Mouse (Mus musculus): ENCODE measurements around the gene Msh4. TPM values are rescaled to one million over a fixed set of nuclear protein-coding genes. Genes with fewer than 3 reads are reported as not detected.
"Not testable (repeated sequence)": the region's sequence is repeated elsewhere in the genome, so short reads cannot be mapped to it uniquely, and the experiment has no call there.

Msh4 gene
- polyA plus RNA-seq, 1 experiment from 2014 or later = 0.06 TPM

DNA sequence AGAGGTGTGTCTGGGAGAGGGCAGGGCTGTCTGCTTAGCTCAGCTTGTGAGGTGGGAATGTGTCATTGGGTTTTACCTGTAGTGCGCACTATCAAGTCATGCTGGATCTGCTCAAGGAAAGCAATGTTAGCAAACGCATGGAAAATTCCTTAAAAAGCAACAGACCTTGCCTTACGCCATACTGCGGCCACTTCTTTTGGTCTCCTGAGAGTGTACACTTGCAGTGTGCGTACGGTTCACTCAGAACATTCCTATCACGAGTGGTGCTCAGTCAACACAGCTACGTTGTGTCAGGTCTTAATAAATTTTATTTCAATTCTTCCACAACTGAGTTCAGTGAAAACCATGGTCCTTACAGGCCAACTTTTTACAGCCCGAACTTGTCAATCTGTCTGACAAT, 61.2 kb downstream of the Msh4 start:
- Histone ChIP-seq H3K4me2 (no peak overlapping the region), H3K27me3 (no peaks in the 10 kb centered on the region), H3K9ac (no peak overlapping the region), H3K9me3 (no peaks in the 10 kb centered on the region), H3K4me1 (peaks cover 6% of the 10 kb centered on the region), H3K27ac (no peak overlapping the region), H3K4me3 (no peak overlapping the region), H3K36me3 (no peaks in the 10 kb centered on the region)
- 75% methylated on average over 9 of the region's 9 CpGs for WGBS
- no peak for ATAC-seq (ENCODE audit: borderline replicate concordance, extremely low read depth, low FRiP score, low TSS enrichment)

DNA sequence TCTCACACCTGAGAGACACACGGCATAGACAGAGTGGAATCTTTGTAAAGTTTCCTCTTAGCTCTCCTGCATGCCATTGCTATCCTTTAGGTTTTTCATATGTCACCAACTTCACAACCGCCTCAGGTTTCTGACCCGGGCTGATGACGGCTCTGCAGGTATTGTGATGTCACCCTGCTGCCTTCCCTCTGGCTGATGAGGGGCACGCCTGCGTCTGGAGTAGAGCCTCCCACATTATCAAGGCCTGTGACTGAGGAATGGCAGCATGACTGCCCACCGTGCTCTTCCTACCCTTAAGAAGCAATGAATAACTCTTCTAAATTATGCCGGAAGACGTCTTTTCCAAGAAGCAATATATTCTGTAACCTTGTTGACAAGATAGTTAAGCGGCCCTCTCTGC, 61.9 kb downstream of the Msh4 start, which contains the start of gene Asb17:
Gene Asb17, plus strand, starts transcription at position 180 of the 400 bp plus-strand sequence.
- Histone ChIP-seq H3K4me2 (no peak within 1 kb of the TSS), H3K27ac (no peak within 1 kb of the TSS), H3K36me3 (no peaks in the 10 kb centered on the region), H3K9ac (no peak within 1 kb of the TSS), H3K9me3 (no peaks in the 10 kb centered on the region), H3K4me1 (no peaks in the 10 kb centered on the region), H3K4me3 (no peak within 1 kb of the TSS), H3K27me3 (no peaks in the 10 kb centered on the region)
- WGBS = 78% methylated on average over 10 of the region's 10 CpGs
- no peak for ATAC-seq (ENCODE audit: borderline replicate concordance, extremely low read depth, low FRiP score, low TSS enrichment)

DNA sequence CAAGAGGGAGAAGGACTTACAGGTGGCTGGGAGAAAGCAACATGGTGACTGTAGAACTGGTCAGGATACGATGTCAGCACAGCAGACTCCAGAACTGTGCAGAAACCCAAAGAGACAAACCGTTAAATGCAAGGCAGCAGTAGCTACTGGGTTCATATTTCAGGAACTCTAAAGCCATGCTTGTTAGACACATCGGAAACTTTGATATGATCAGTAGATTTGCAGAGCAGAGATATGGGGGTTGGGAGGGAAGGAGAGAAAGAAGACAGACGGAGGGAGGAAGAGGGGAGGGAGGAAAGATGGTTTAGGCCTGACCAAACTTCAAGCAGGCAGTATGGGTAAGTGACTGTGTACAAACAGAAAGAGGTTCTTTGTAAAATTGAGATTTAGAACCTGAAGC, 68.3 kb downstream of the Msh4 start:
- H3K9me3 ChIP-seq = no peaks in the 10 kb centered on the region
- H3K27me3 ChIP-seq = no peaks in the 10 kb centered on the region
- H3K4me3 ChIP-seq = no peak overlapping the region
- no peak for ATAC-seq (ENCODE audit: borderline replicate concordance, extremely low read depth, low FRiP score, low TSS enrichment)
- no peaks in the 10 kb centered on the region for H3K4me1 ChIP-seq
- no peak overlapping the region for H3K9ac ChIP-seq
- H3K4me2 ChIP-seq = no peak overlapping the region
- no peaks in the 10 kb centered on the region for H3K36me3 ChIP-seq
- 48% methylated on average over 4 of the region's 4 CpGs for WGBS
- H3K27ac ChIP-seq = no peak overlapping the region

DNA sequence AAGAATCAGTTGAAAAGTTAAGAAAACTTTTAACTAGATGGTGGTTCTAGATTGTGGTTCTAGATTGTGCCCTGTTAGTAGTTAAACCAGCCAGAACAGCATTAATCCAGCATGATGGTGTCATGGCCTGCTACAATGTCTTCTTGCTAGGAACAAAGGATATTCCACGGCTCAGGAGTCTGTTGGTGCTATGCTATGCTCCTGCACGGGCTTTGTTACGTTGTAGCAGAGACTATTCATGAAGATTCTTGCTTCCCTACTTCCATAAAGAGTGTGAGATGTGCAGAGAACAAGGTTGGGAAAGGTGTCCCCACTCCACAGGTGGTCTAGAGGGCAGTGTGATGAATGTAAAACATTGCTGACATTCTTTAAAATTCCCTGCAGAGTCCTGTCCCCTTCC, 69.6 kb downstream of the Msh4 start:
- no peak for ATAC-seq (ENCODE audit: borderline replicate concordance, extremely low read depth, low FRiP score, low TSS enrichment)
- no peaks in the 10 kb centered on the region for H3K27me3 ChIP-seq
- H3K4me1 ChIP-seq = no peaks in the 10 kb centered on the region
- H3K4me3 ChIP-seq = no peak overlapping the region
- no peaks in the 10 kb centered on the region for H3K36me3 ChIP-seq
- H3K9me3 ChIP-seq = no peaks in the 10 kb centered on the region
- H3K4me2 ChIP-seq = no peak overlapping the region
- H3K27ac ChIP-seq = no peak overlapping the region
- no peak overlapping the region for H3K9ac ChIP-seq
- 79% methylated on average over 3 of the region's 3 CpGs for WGBS

DNA sequence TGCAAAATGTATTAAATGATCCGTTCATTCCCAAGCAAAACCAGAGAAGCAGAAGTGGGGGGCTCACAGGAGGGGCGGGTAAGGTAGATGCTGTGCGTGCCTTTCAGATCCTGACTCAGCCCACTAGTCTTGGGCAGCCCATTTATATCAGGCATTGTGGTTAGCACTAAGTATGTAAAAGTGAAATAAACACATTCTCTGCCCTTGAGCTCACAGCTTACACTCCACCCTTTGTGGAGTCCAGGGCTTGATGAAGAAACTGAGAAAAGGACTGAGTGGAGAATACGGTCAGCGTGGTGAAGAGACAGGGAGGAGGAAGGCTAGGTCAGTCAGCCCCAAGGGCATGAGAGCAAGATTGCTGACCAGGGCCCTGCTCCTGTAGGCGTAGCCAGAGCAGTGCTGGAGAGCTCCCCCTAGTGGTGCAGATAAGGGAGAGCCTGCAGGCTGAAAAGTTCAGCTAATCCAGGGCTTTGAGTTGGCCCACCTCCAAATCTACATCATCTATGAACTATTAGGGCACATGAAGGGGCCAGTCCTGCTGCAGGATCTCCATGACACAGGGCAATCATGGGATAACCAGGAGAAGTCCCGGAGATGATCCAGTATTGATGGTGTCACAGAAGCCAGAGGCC, 70.4 kb downstream of the Msh4 start:
- no peak overlapping the region for H3K9ac ChIP-seq
- no peaks in the 10 kb centered on the region for H3K4me1 ChIP-seq
- H3K27ac ChIP-seq = no peak overlapping the region
- H3K4me2 ChIP-seq = no peak overlapping the region
- H3K36me3 ChIP-seq = no peaks in the 10 kb centered on the region
- no peaks in the 10 kb centered on the region for H3K9me3 ChIP-seq
- ATAC-seq (ENCODE audit: borderline replicate concordance, extremely low read depth, low FRiP score, low TSS enrichment) = peak; percentile 68; the same call in 1 of the 2 replicates
- H3K4me3 ChIP-seq = no peak overlapping the region
- no peaks in the 10 kb centered on the region for H3K27me3 ChIP-seq
- WGBS = 54% methylated on average over 7 of the region's 7 CpGs

DNA sequence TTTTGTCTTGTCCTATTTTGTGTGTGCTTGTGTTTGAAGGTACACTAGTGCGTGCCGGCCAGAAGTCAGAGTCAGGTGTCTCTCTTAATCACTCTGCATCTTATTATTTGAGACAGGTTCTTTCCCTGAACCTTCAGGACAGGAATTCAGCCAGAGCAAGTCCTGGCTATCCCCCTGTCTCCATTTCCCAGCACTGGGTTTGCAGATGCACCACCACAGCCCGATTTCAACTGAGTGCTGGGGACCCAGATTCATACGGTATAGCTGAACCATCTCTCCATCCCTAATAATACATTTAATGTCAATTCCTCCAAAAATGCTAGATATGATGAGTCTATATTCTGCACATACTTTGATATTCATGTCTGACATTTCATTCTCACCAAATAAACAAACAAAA, 71.9 kb downstream of the Msh4 start:
- Histone ChIP-seq H3K4me2 (no peak overlapping the region), H3K4me1 (no peaks in the 10 kb centered on the region), H3K9me3 (no peaks in the 10 kb centered on the region), H3K27ac (no peak overlapping the region), H3K36me3 (no peaks in the 10 kb centered on the region), H3K9ac (no peak overlapping the region), H3K4me3 (no peak overlapping the region), H3K27me3 (no peaks in the 10 kb centered on the region)
- WGBS = 84% methylated on average over 4 of the region's 4 CpGs
- no peak for ATAC-seq (ENCODE audit: borderline replicate concordance, extremely low read depth, low FRiP score, low TSS enrichment)

DNA sequence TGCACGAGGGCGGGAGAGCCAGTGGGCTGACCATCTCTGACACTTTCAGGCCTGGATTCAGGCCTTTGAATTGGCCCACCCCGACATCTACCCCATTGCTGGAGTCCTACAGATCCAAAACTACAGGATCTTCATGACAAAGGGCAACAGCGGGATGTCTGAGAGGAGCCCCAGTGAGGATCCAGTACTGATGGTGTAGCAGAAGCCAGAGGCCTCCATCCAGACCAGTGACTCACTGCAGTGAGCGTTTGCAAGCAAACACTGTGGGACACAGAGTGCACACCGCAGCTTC, 73.3 kb downstream of the Msh4 start:
- no peak for ATAC-seq (ENCODE audit: borderline replicate concordance, extremely low read depth, low FRiP score, low TSS enrichment)
- no peak overlapping the region for H3K4me2 ChIP-seq
- H3K36me3 ChIP-seq = no peaks in the 10 kb centered on the region
- no peaks in the 10 kb centered on the region for H3K4me1 ChIP-seq
- H3K27me3 ChIP-seq = no peaks in the 10 kb centered on the region
- no peak overlapping the region for H3K4me3 ChIP-seq
- no peak overlapping the region for H3K27ac ChIP-seq
- H3K9ac ChIP-seq = no peak overlapping the region
- 66% methylated on average over 6 of the region's 6 CpGs for WGBS
- H3K9me3 ChIP-seq = no peaks in the 10 kb centered on the region

DNA sequence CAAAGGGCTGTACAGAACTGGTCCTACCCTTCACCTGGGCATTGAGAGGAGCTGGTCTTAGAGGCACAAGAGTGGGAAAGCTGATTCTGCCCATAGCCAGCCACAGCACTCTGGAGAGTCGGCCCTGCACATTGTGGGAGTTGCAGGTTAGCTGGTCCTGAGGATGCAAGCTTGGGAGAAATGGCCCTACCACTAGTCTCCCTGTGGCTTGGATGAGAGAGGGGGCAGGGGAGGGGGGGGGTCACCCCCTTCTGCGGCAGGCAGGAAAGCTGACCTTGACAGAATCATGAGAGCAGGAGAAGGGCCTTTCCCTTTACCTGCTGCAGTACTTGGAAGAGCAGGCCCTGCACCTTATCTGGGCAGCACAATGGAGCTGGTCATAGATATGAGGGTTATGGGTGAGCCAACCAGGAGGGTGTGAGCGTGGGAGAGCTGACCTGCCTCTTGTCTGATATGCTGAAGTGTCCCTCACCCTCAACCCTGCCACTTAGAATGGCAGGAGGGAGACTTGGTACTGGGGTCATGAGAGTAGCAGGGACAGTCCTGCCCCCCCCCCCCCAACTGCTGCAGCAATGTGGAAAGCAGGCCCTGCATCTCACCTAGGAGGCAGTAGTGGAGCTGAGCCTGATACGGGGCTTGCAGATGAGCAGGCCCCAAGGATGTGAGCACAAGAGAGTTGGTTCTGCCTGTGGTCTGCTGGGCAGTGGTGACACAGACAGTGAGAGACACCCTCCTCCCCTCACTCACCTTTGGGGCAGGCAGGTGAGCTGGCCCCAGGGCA, 73.9 kb downstream of the Msh4 start:
- Histone ChIP-seq H3K36me3 (no peaks in the 10 kb centered on the region), H3K9me3 (no peaks in the 10 kb centered on the region), H3K9ac (no peak overlapping the region), H3K4me1 (no peaks in the 10 kb centered on the region), H3K4me2 (no peak overlapping the region), H3K27ac (no peak overlapping the region), H3K27me3 (no peaks in the 10 kb centered on the region), H3K4me3 (no peak overlapping the region)
- ATAC-seq (ENCODE audit: borderline replicate concordance, extremely low read depth, low FRiP score, low TSS enrichment) = peak; percentile 47; the same call in 1 of the 2 replicates
- WGBS = 82% methylated on average over 4 of the region's 4 CpGs

DNA sequence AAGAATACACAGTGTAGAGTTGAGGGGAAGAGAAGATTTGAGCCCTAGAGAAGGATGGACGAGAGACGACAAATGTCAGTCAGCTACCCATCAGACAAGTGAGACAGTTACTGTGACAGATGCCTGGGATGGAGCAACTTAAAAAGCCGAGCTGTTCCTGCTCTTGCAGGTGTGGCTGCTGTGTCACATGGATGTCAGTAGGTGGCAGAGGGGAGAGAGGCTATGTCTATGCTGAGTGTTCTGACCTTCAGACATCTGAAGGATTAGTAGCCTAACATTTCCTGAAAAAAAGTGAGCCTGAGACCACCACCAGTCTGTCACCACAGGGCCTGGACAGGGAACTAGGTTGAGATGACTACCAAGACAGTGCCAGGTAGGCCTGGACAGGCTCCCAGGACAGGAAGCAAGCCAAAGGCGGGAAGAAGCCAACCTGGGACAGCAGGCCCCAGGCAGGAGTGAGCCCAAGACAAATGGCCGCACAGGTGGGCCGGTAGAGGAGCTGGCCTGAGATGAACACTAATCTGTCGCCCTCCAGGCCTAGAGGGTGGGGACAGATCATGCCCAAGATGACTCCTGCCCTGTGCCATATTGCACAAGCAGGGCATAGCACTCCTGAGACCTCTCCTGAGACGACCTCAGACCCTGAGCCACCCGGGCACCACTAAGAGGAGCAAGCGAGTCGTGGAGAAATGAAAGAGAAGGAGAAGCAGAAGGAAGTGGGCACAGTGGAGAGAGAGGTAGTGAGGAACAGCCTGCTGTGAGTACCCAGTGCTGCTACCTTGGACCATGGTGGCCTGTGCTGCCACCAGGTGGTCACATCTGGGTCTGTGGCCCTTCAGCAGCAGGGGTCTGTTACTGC, 74.7 kb downstream of the Msh4 start:
- no peak overlapping the region for H3K27ac ChIP-seq
- no peaks in the 10 kb centered on the region for H3K4me1 ChIP-seq
- no peaks in the 10 kb centered on the region for H3K9me3 ChIP-seq
- no peak overlapping the region for H3K4me3 ChIP-seq
- no peak overlapping the region for H3K9ac ChIP-seq
- 72% methylated on average over 11 of the region's 11 CpGs for WGBS
- no peaks in the 10 kb centered on the region for H3K27me3 ChIP-seq
- peak; percentile 64; the same call in 1 of the 2 replicates for ATAC-seq (ENCODE audit: borderline replicate concordance, extremely low read depth, low FRiP score, low TSS enrichment)
- no peaks in the 10 kb centered on the region for H3K36me3 ChIP-seq
- H3K4me2 ChIP-seq = no peak overlapping the region

DNA sequence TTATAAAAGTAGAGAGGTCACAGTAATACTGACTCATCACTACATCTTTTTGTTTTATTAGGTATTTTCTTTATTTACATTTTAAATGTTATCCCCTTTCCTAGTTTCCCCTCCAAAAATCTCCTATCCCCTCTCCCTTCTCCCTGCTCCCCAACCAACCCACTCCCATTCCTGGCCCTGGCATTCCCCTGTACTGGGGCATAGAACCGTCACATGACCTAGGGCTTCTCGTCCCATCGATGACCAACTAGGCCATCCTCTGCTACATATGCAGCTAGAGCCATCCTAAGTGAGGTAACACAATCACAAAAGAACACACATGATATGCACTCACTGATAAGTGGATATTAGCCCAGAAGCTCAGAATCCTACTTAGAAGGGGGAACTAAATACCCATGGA, 76.2 kb downstream of the Msh4 start:
- WGBS = 88% methylated on average over 3 of the region's 3 CpGs
- H3K36me3 ChIP-seq; ATAC-seq (ENCODE audit: borderline replicate concordance, extremely low read depth, low FRiP score, low TSS enrichment): not testable (repeated sequence)

DNA sequence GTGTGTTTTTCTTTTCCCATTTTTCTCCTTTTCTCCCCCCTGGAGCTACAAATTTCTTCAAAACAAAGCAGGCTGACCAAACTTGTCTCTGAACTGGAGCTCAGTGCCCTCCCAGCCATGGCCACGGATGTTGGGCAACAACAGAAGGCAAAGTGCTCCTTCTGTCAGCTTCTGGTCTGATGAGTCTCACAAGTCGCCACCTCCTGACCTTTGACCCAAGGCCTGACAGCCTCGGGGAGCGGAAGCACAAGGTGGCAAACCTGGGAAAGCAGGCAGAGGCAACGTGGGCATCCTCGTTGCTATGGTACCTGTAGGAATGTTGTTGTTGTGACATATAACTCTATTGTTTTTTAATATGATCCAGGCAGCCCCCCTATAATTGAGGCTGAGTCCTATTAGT, 79.3 kb downstream of the Msh4 start:
- Histone ChIP-seq H3K27ac (no peak overlapping the region), H3K4me1 (0 out of 2 replicates have a peak, but pooled peaks cover 5% of the 10 kb centered on the region), H3K4me2 (no peak overlapping the region), H3K27me3 (no peaks in the 10 kb centered on the region), H3K9me3 (no peaks in the 10 kb centered on the region), H3K9ac (no peak overlapping the region), H3K36me3 (no peaks in the 10 kb centered on the region), H3K4me3 (no peak overlapping the region)
- ATAC-seq (ENCODE audit: borderline replicate concordance, extremely low read depth, low FRiP score, low TSS enrichment) = no peak
- WGBS = 28% methylated on average over 6 of the region's 6 CpGs

More for the DNA sequence above, 76.2 kb downstream of the Msh4 start:
- not testable (repeated sequence) for H3K4me2 ChIP-seq, H3K4me1 ChIP-seq, H3K4me3 ChIP-seq, H3K27me3 ChIP-seq, H3K9ac ChIP-seq, H3K9me3 ChIP-seq, H3K27ac ChIP-seq

DNA sequence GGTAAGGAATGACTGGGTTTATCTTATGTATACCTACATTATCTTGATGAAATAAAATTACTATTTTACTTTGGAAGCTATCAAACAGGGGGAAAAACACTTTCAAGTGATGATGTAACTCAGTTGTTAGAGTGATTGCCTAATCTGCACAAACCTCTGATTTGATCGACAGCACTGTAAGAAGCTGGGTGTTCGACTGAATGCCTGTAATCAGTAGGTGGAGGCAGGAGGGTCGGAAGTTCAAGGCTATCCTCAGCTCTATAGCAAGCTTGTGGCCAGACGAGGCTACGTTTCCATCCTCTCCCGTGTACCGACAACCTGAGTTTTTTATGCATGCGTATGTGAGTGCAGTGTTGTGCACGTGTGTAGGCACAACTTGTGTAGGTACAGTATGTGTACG, 80.7 kb downstream of the Msh4 start:
- no peak for ATAC-seq (ENCODE audit: borderline replicate concordance, extremely low read depth, low FRiP score, low TSS enrichment)
- Histone ChIP-seq H3K36me3 (no peaks in the 10 kb centered on the region), H3K27ac (no peak overlapping the region), H3K9ac (no peak overlapping the region), H3K4me2 (no peak overlapping the region), H3K4me1 (0 out of 2 replicates have a peak, but pooled peaks cover 5% of the 10 kb centered on the region), H3K4me3 (no peak overlapping the region), H3K27me3 (no peaks in the 10 kb centered on the region), H3K9me3 (no peaks in the 10 kb centered on the region)
- WGBS = 87% methylated on average over 10 of the region's 10 CpGs

All from lung, embryonic 15.5 days (tissue).